Mouse (Mus musculus): ENCODE measurements around the gene Fam172a.

DNA sequence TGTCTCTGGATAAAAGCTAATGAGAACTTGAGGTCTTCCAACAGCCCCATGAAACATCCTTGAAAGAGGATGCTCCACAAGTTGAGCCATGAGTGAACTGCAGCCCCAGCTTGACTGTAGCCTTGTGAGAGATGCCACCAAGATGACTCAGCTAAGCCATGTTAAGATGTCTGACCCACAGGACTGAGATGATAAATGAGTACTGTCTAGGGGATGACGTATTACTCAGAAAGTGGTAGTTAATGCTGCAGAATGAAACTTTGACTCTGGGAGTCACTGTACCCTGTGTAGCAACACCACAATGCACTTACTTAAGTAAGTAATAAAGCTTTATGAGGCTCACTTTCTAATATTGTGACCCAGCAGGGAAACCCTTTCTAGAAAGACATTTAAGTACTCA is 308.3 kb downstream of the Fam172a start:
- TF ChIP-seq CTCF (IDR thresholded peaks at IDR 0.05; ENCODE audit: borderline replicate concordance, extremely low read depth, insufficient read depth, insufficient read length) (no peak), POLR2A (IDR thresholded peaks at IDR 0.05; ENCODE audit: borderline replicate concordance, extremely low read depth, insufficient read depth, insufficient read length, poor library complexity, severe bottlenecking) (no peak)
